Mouse (Mus musculus): ENCODE measurements at regions not wholly inside any gene's neighbourhood (a gene's known extent, or its start where the extent isn't known, plus 50 kb on each side); places are given as distances from the start of the nearest gene placed in this dataset.

- TF ChIP-seq GATA1 (IDR thresholded peaks at IDR 0.05; ENCODE audit: borderline replicate concordance, low read length) (no peak), FLI1 (IDR thresholded peaks at IDR 0.05; ENCODE audit: low read length) (no peak)
Observed at GRCm38 (mm10) chr9:47240950-47241349, 242.4 kb downstream of the Gm4791 start.
